Comparison of ENCODE assay signal across 14 mouse cellular contexts in genomic region chr6:47465400-47465799, GRCm38 (mm10). TPM values are rescaled to one million over a fixed set of nuclear protein-coding genes. Genes with fewer than 3 reads are reported as not detected.
DNase-seq lines count a peak whose midpoint lies in the region; ATAC-seq and TF ChIP-seq lines count a peak whose summit lies in the region.
"Had no signal": no experiment of that assay in that cellular context is flagged by ENCODE, and none has a peak within 500 bp of the region (broad histone marks: within the 10 kb centered on the region; RNA-seq: fewer than 3 reads in every experiment).

No protein-coding gene starts in this region.

- DNase-seq in forebrain, postnatal 0 days = peak; percentile 29
- DNase-seq in spleen, adult 2 months (ENCODE audit: low read depth in 1 of 2, low spot score in 2 of 2) = peak in 1 of 2 experiments; percentile 9
- no peak for DNase-seq in spleen, postnatal 14 days (ENCODE audit: low spot score in 2 of 2)
- peak; percentile 51 for DNase-seq in thymus, postnatal 4 days
- DNase-seq in urinary bladder, postnatal 4 days (ENCODE audit: low spot score in 2 of 2) = no peak
- no peak for DNase-seq in adrenal gland, postnatal 25 days
- DNase-seq: adrenal gland, postnatal 36 days had no signal

- no peaks in the 10 kb centered on the region for H3K27me3 ChIP-seq in forebrain, postnatal 0 days (ENCODE audit: insufficient read depth, low read length)
- no peaks in the 10 kb centered on the region for H3K27me3 ChIP-seq in forebrain, embryonic 13.5 days
- no peaks in the 10 kb centered on the region for H3K27me3 ChIP-seq in spleen, adult 2 months (ENCODE audit: control insufficient read depth, insufficient read depth, low read length)
- no peaks in the 10 kb centered on the region for H3K27me3 ChIP-seq in liver, embryonic 15.5 days
- H3K27me3 ChIP-seq: embryonic facial prominence, embryonic 15.5 days; midbrain, embryonic 12.5 days had no signal

- no peaks in the 10 kb centered on the region for H3K9me3 ChIP-seq in forebrain, postnatal 0 days (ENCODE audit: low read length)
- H3K9me3 ChIP-seq in forebrain, embryonic 13.5 days (replicated peaks) = peaks cover 10% of the 10 kb centered on the region; the same call in 1 of the 2 replicates
- no peaks in the 10 kb centered on the region for H3K9me3 ChIP-seq in liver, embryonic 15.5 days (replicated peaks)
- H3K9me3 ChIP-seq: embryonic facial prominence, embryonic 15.5 days; G1E; limb, embryonic 10.5 days had no signal

- peaks cover 3% of the 10 kb centered on the region; the same call in 1 of the 2 replicates for H3K4me1 ChIP-seq in forebrain, postnatal 0 days (ENCODE audit: insufficient read depth)
- H3K4me1 ChIP-seq in forebrain, embryonic 13.5 days = no peaks in the 10 kb centered on the region
- H3K4me1 ChIP-seq in spleen, adult 2 months (ENCODE audit: control insufficient read depth, insufficient read depth, insufficient read length) = no peaks in the 10 kb centered on the region
- peaks cover 33% of the 10 kb centered on the region for H3K4me1 ChIP-seq in liver, embryonic 15.5 days (replicated peaks)
- H3K4me1 ChIP-seq: limb, embryonic 10.5 days; midbrain, embryonic 12.5 days had no signal

- TF ChIP-seq CTCF in forebrain, postnatal 0 days (IDR thresholded peaks at IDR 0.05; ENCODE audit: low read depth) = peak; percentile 35
- TF ChIP-seq CTCF in spleen, adult 2 months (IDR thresholded peaks at IDR 0.05; ENCODE audit: extremely low read depth, insufficient read depth, insufficient read length, insufficient replicate concordance) = 0 out of 2 replicates have a peak, but pooled peaks have one; percentile 12

- H3K9ac ChIP-seq in forebrain, postnatal 0 days = no peak overlapping the region
- no peak overlapping the region for H3K9ac ChIP-seq in forebrain, embryonic 13.5 days
- no peak overlapping the region for H3K9ac ChIP-seq in liver, embryonic 15.5 days
- H3K9ac ChIP-seq: embryonic facial prominence, embryonic 15.5 days; midbrain, embryonic 12.5 days had no signal

- no peak overlapping the region for H3K27ac ChIP-seq in forebrain, postnatal 0 days (ENCODE audit: low read depth, low read length)
- no peak overlapping the region for H3K27ac ChIP-seq in forebrain, embryonic 13.5 days
- H3K27ac ChIP-seq in spleen, adult 2 months (ENCODE audit: insufficient read depth, low read length) = no peak overlapping the region
- 0 out of 2 replicates have a peak overlapping the region, but pooled peaks have one; percentile 38 for H3K27ac ChIP-seq in liver, embryonic 15.5 days (replicated peaks)
- H3K27ac ChIP-seq: embryonic facial prominence, embryonic 15.5 days; heart, embryonic 10.5 days; limb, embryonic 10.5 days; midbrain, embryonic 12.5 days had no signal

- no peak for TF ChIP-seq POLR2A in spleen, adult 2 months (IDR thresholded peaks at IDR 0.05; ENCODE audit: low read depth, low read length)

- H3K4me2 ChIP-seq in forebrain, postnatal 0 days (ENCODE audit: low read depth) = no peak overlapping the region
- H3K4me2 ChIP-seq in forebrain, embryonic 13.5 days = no peak overlapping the region
- no peak overlapping the region for H3K4me2 ChIP-seq in liver, embryonic 15.5 days
- H3K4me2 ChIP-seq: embryonic facial prominence, embryonic 15.5 days; midbrain, embryonic 12.5 days had no signal

- ATAC-seq in forebrain, postnatal 0 days = no peak
- ATAC-seq in forebrain, embryonic 13.5 days = no peak
- ATAC-seq in liver, embryonic 15.5 days (ENCODE audit: insufficient read depth) = 0 out of 2 replicates have a peak, but pooled peaks have one; percentile 57

- 54% methylated on average over 2 of the region's 2 CpGs for WGBS in forebrain, postnatal 0 days
- WGBS in forebrain, embryonic 13.5 days = 77% methylated on average over 2 of the region's 2 CpGs
- WGBS in spleen, adult 2 months = 66% methylated on average over 2 of the region's 2 CpGs
- 29% methylated on average over 2 of the region's 2 CpGs for WGBS in liver, embryonic 15.5 days (ENCODE audit: insufficient replicate concordance)

- H3K36me3 ChIP-seq in forebrain, postnatal 0 days (ENCODE audit: insufficient read depth) = no peaks in the 10 kb centered on the region
- peaks cover 6% of the 10 kb centered on the region for H3K36me3 ChIP-seq in forebrain, embryonic 13.5 days (ENCODE audit: poor library complexity, severe bottlenecking)
- no peaks in the 10 kb centered on the region; the same call in 1 of the 2 replicates for H3K36me3 ChIP-seq in spleen, adult 2 months (ENCODE audit: control insufficient read depth, insufficient read depth, low read length)
- 0 out of 2 replicates have a peak, but pooled peaks cover 5% of the 10 kb centered on the region for H3K36me3 ChIP-seq in liver, embryonic 15.5 days (replicated peaks)

- no peak overlapping the region for H3K4me3 ChIP-seq in forebrain, postnatal 0 days (ENCODE audit: low read depth, low read length)
- H3K4me3 ChIP-seq in forebrain, embryonic 13.5 days = no peak overlapping the region
- H3K4me3 ChIP-seq in spleen, adult 2 months (ENCODE audit: extremely low read depth, insufficient read depth, insufficient read length) = no peak overlapping the region
- no peak overlapping the region for H3K4me3 ChIP-seq in liver, embryonic 15.5 days (replicated peaks)
- H3K4me3 ChIP-seq: embryonic facial prominence, embryonic 15.5 days; heart, embryonic 10.5 days; limb, embryonic 10.5 days; midbrain, embryonic 12.5 days had no signal

RNA-seq across cellular contexts. Expression of gene Cul1, which starts 12.2 kb away (rescaled TPM):
- 140 and 158 TPM in 2 replicates for total RNA-seq in forebrain, postnatal 0 days (2014; rRNA removed)
- 106 and 119 TPM in 2 replicates for polyA plus RNA-seq in forebrain, postnatal 0 days (2015; fragmentation: Nextera tagmentation; extraction: Ambion mirVana)
- polyA plus RNA-seq in forebrain, embryonic 13.5 days (2015; fragmentation: Nextera tagmentation; extraction: Ambion mirVana) = 179 TPM in 2 replicates
- polyA plus RNA-seq in spleen, adult 2 months (2012; rRNA removed) = 9.2 and 11.1 TPM in 2 replicates
- polyA plus RNA-seq in liver, embryonic 15.5 days (2015; fragmentation: Nextera tagmentation; extraction: Ambion mirVana) = 57.7 and 60.8 TPM in 2 replicates
- total RNA-seq in adrenal gland, postnatal 25 days (2021) = 113 and 115 TPM in 2 replicates

Comparison
In these comparisons a context has a peak if more than half of its experiments do, and no peak if none do; other contexts are left out.
1. DNase-seq: peak in forebrain, postnatal 0 days (single experiment) and thymus, postnatal 4 days (single experiment); none in spleen, postnatal 14 days (0 of 2), urinary bladder, postnatal 4 days (0 of 2) and adrenal gland, postnatal 25 days (single experiment).